Mouse (Mus musculus) erythroblast, embryonic 14.5 days (primary cell): ENCODE results near the gene Chrm3. TPM values are rescaled to one million over a fixed set of nuclear protein-coding genes. Genes with fewer than 3 reads are reported as not detected.

Experiments
- H3K27me3 ChIP-seq: 2 replicates; pipeline ENCODE4 v1.6.1; 2012; ENCODE audit warnings: inconsistent platforms; ENCODE audit not compliant: control insufficient read depth
- H3K36me3 ChIP-seq: 2 replicates; pipeline ENCODE4 v1.6.1; 2012; ENCODE audit warnings: mild to moderate bottlenecking, inconsistent platforms; ENCODE audit not compliant: control insufficient read depth
- H3K4me1 ChIP-seq: 2 replicates; pipeline ENCODE4 v1.6.1; 2012; ENCODE audit warnings: inconsistent platforms; ENCODE audit not compliant: control insufficient read depth
- H3K4me3 ChIP-seq: replicated peaks from 2 replicates; pipeline ENCODE3; 2012; ENCODE audit warnings: moderate library complexity, mild to moderate bottlenecking, inconsistent platforms
- H3K9me3 ChIP-seq: 2 replicates; pipeline ENCODE4 v1.6.1; 2012; ENCODE audit warnings: low read length, inconsistent platforms, mixed read lengths; ENCODE audit not compliant: control insufficient read depth
- GATA1 ChIP-seq: IDR thresholded peaks from 2 replicates; pipeline ENCODE4 v1.6.1; 2012; ENCODE audit warnings: low read length, inconsistent platforms, mixed read lengths
- TAL1 ChIP-seq: IDR thresholded peaks from 3 replicates; pipeline ENCODE4 v1.6.1; 2012; ENCODE audit warnings: low read length, inconsistent platforms, mixed read lengths
- polyA plus RNA-seq: library from polyadenylated mRNA; stranded (reverse); fragments of >175 nt; gene quantifications from 2 replicates; pipeline ENCODE4 v1.2.3, GENCODE M21; 2012

Gene Chrm3
- polyA plus RNA-seq, 1 experiment = not detected

DNA sequence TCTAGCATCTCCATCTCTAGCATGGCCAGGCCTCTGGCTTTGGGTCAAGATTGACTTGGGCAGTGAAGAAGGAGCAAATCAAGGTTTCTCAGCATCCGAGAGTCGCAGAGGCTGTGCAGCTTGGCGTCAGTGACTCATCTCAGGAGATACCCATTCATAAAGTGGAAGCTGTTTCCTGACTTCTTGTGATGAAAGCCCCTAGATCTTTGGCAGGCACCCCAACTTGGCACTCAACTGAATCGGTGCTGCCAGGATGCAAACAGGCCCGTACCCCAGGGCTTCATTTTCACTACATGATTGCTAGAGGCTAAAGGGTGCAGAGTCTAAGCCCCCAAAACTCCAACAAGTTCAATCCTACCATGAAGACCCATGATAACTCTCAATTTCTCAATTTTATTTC is 298.0 kb downstream of the Chrm3 start:
- TF ChIP-seq GATA1 = no peak
- TF ChIP-seq TAL1 = no peak
- Histone ChIP-seq H3K4me3 (no peak overlapping the region), H3K9me3 (no peaks in the 10 kb centered on the region), H3K36me3 (no peaks in the 10 kb centered on the region), H3K4me1 (no peaks in the 10 kb centered on the region), H3K27me3 (no peaks in the 10 kb centered on the region)

DNA sequence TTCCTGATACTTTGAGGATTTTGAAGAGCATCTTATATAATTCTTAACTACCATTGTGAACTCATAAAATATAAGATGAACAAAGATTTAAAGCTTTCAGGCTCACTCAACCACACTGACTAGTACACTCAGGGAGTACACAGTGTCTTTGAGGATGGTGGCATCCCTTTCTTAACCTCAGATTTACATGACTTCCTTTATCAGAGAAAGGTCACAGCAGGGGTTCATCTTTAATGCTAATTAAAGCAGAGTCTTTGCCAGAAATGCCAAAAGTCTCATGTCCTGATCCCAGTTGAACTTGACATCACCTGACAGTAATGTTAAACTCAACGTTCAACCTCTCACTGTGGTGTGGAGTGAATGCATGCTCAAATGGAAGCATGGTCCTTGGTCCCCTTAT is 301.7 kb downstream of the Chrm3 start:
- Histone ChIP-seq H3K36me3 (no peaks in the 10 kb centered on the region), H3K4me3 (no peak overlapping the region), H3K9me3 (peaks cover 2% of the 10 kb centered on the region; the same call in 1 of the 2 replicates), H3K27me3 (no peaks in the 10 kb centered on the region), H3K4me1 (no peaks in the 10 kb centered on the region)
- TF ChIP-seq TAL1 = no peak

DNA sequence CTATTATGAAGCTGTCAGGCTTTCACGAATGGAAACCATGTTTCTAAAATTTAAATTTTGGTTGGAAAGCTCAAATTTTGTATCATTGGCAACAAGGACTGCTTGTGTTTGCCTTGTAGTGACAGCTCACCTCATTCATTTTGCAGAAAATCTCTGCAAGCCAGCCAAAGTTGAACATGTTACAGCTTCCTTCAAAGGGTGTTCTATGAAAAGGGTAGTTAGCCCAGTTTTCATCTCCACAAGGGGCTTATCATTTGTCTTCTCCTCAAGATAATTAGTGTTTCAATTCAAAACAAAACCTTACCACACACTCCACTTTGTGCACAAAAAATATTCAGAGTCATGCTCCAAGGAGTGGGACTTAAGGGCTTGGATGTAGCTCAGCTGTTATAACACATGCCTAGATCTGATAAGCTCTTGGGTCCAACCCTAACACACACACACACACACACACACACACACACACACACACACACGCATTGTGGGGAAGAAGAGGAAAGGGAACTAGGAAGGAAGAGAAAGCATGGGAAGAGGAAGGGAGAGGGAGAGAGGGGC is 302.9 kb downstream of the Chrm3 start:
- no peak for TF ChIP-seq GATA1
- H3K9me3 ChIP-seq = peaks cover 2% of the 10 kb centered on the region; the same call in 1 of the 2 replicates
- H3K27me3 ChIP-seq = no peaks in the 10 kb centered on the region
- no peaks in the 10 kb centered on the region for H3K36me3 ChIP-seq
- H3K4me1 ChIP-seq = no peaks in the 10 kb centered on the region
- H3K4me3 ChIP-seq = no peak overlapping the region

DNA sequence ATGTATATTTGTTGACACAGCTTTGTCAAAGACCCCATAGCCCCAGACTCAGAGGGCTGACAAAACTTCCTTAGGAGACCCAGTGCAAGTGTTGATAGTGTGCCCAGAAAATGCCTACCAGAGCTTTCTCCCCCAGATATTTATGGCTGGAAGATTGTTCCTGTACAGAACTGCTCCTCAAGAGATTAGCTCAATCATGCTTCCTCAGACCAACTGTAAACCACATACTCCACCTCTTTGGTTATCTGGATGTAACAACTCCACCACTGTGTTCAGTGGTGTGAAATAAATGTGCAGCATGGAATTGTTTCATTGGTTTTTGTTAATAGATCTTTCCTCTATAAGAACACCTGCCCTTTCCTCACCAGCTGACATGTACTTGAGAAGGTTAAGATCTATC is 306.6 kb downstream of the Chrm3 start:
- Histone ChIP-seq H3K4me1 (no peaks in the 10 kb centered on the region), H3K36me3 (no peaks in the 10 kb centered on the region), H3K4me3 (no peak overlapping the region), H3K27me3 (no peaks in the 10 kb centered on the region), H3K9me3 (peaks cover 2% of the 10 kb centered on the region; the same call in 1 of the 2 replicates)
- TF ChIP-seq GATA1 (no peak), TAL1 (no peak)

DNA sequence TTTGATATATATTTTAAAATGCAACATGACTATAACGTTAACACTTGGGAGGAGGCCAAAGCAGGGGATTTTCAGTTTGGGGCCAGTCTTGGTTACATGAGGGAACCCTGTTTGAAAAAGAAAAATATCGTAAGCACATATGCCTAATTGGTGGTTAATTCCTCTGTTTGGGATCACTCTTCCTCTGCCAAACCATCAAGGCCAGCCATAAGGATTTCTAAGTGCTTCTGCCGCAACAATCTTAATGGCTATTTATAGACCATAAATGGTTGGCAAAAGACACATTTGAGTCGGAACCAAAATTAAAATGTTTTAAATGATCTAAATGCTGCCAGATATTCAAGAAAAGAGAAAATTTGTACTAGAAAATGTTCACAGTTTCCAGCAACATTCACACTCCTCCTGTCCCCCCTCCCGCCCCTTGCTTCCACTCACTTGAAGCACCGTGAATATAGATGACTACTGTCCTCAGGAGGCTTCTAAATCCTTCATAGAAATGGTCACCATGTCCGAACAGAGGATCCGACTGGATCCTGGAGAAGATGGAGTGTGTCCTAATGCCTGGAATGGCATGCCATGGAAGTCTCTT is 307.3 kb downstream of the Chrm3 start:
- H3K27me3 ChIP-seq = no peaks in the 10 kb centered on the region
- no peaks in the 10 kb centered on the region for H3K4me1 ChIP-seq
- H3K9me3 ChIP-seq = peaks cover 2% of the 10 kb centered on the region; the same call in 1 of the 2 replicates
- TF ChIP-seq GATA1 (no peak), TAL1 (no peak)
- no peak overlapping the region for H3K4me3 ChIP-seq
- no peaks in the 10 kb centered on the region for H3K36me3 ChIP-seq

DNA sequence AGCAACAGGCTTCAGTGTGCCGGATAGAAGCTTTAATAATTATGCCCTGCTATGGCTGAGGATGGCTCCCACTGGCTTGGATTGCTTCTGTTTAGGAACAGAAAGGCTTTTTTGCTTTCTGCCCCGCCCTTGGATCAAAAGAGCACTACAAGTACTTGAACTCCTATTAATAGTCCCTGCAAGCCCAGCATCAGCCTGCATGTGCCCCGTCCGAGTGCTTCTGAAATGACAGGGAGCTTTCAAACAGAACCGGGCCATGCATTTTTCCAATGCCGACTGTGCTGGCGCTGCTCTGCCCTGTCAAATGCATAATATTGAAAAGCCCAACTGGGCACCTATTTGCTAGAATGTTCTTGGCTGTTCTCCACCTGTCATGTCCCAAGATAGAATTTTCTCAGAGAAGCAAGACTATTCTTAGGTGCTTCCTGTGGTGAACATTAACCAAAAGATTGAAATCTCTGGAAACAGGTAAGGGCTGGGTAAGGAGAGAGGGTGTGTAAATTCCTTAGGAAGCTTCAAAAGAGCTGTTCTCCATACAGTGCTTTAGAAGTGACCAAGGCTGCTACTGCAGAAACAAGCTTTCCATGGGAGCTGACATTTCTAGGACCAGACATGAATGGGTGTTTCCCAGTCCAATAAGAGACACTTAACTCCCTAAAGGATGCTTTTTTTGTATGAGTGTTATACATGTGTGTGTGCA is 314.8 kb downstream of the Chrm3 start:
- no peaks in the 10 kb centered on the region; the same call in 1 of the 2 replicates for H3K9me3 ChIP-seq
- no peak overlapping the region for H3K4me3 ChIP-seq
- TF ChIP-seq TAL1 (no peak), GATA1 (no peak)
- H3K27me3 ChIP-seq = no peaks in the 10 kb centered on the region
- H3K36me3 ChIP-seq = no peaks in the 10 kb centered on the region
- H3K4me1 ChIP-seq = no peaks in the 10 kb centered on the region

DNA sequence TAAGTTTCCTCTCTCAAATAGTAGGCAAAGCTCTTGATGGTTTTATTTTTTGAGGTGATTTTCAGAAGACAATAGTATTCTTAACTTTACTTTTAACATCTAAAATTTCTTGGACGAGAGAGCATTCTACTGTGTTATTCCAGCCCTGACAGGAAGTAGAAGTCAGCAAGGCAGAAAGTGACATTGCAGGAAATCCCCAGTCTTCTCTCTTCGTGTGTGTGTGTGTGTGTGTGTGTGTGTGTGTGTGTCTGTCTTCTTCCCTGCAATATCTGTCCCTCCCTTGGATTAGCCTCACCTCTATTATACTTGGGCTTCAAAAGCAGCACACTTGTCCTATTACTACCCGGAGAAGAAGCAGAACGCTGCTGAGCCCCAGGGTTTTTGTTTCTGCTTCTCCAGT is 316.6 kb downstream of the Chrm3 start:
- no peak for TF ChIP-seq GATA1
- no peak for TF ChIP-seq TAL1
- H3K27me3 ChIP-seq = no peaks in the 10 kb centered on the region
- no peaks in the 10 kb centered on the region for H3K4me1 ChIP-seq
- no peaks in the 10 kb centered on the region for H3K9me3 ChIP-seq
- H3K36me3 ChIP-seq = no peaks in the 10 kb centered on the region
- no peak overlapping the region for H3K4me3 ChIP-seq

DNA sequence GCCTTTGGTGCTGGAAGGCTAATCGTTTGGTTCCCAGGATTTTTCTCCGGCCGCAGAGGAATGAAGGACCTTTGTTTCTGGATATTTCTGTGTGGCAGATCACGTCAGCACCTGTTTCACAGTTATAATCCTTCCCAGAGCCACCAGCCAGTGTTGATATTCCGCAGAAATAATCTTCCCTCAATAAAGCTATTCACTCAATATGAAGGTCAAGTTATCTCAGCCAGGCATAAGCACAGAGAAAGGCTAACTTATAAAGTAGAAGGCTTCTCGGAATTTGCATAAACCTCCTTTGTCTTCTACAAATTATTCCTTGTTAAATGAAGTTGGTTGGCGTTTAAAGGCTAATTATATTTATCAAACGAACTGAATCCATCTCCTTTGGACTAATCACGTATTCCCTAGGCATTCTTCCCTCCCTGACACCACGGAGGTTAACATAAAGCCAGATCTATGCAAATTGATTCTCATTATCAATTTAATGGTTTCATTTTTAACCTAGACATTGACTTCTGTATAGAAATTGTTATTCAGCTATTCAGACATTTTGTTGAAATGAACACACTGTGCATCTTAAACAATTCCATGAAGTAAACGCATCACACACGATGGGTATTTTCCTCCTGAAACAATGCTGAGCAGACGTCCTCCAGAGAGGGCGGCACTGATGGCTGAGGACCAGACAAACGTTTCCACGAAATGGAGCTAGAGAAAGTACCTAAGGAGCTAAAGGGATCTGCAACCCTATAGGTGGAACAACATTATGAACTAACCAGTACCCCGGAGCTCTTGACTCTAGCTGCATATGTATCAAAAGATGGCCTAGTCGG is 326.9 kb downstream of the Chrm3 start:
- H3K4me1 ChIP-seq = no peaks in the 10 kb centered on the region
- H3K9me3 ChIP-seq = no peaks in the 10 kb centered on the region
- no peaks in the 10 kb centered on the region for H3K36me3 ChIP-seq
- H3K4me3 ChIP-seq = no peak overlapping the region
- TF ChIP-seq GATA1 = no peak
- no peak for TF ChIP-seq TAL1
- H3K27me3 ChIP-seq = no peaks in the 10 kb centered on the region

DNA sequence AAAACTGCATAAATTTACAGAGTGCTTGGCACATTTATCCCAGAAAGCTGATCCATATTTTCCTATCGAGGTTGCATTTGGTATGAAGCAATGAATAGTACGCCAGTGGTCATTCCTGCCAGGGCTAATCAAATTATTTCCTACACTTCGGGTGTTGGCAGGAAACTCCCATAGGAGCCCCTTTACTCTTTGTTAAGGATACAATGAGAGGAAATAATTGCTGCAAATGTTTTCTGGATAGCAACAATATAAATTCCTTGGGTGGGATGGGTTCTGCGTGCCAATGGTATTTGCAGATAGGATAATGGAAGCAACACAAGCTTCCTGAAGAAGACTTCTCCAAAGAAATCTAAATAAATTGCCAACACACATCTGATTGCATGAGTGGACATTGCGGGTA is 329.1 kb downstream of the Chrm3 start:
- Histone ChIP-seq H3K36me3 (no peaks in the 10 kb centered on the region), H3K4me1 (no peaks in the 10 kb centered on the region), H3K4me3 (no peak overlapping the region), H3K9me3 (no peaks in the 10 kb centered on the region), H3K27me3 (no peaks in the 10 kb centered on the region)
- no peak for TF ChIP-seq GATA1
- TF ChIP-seq TAL1 = no peak
